Mouse (Mus musculus) CH12.LX (cell line): Measurements from ENCODE around the gene Pbrm1. TPM values are rescaled to one million over a fixed set of nuclear protein-coding genes. Genes with fewer than 3 reads are reported as not detected.

Experiments used
- DNase-seq: peaks from one replicate; pipeline ENCODE4 v3.0.0-alpha.2; 2013; ENCODE audit errors: extremely low read depth
- H3K27ac ChIP-seq: 2 replicates; pipeline ENCODE4 v1.5.1; 2012; ENCODE audit warnings: low read depth, mild to moderate bottlenecking, control low read depth, moderate library complexity; ENCODE audit not compliant: insufficient read depth
- H3K27me3 ChIP-seq: replicated peaks from 2 replicates; pipeline ENCODE3; 2012; ENCODE audit warnings: inconsistent platforms
- H3K36me3 ChIP-seq, 2 experiments: replicated peaks in 1 of 2; 2 replicates each; pipeline versions ENCODE3 to v1.6.1; 2012; ENCODE audit warnings: inconsistent platforms in 1 of 2, low read length in 1 of 2, mild to moderate bottlenecking in 1 of 2, mixed read lengths in 1 of 2, moderate library complexity in 1 of 2; ENCODE audit not compliant: control insufficient read depth in 1 of 2, insufficient read depth in 1 of 2
- H3K4me1 ChIP-seq, 2 experiments: 2 replicates each; pipeline ENCODE4 v1.6.1; 2012; ENCODE audit warnings: inconsistent platforms in 1 of 2, moderate library complexity in 1 of 2; ENCODE audit not compliant: insufficient read depth in 2 of 2, control insufficient read depth in 1 of 2
- H3K4me2 ChIP-seq: 2 replicates; pipeline ENCODE4 v1.6.1; 2012; ENCODE audit warnings: low read depth, mild to moderate bottlenecking, control low read depth; ENCODE audit not compliant: poor library complexity, insufficient read depth, severe bottlenecking
- H3K4me3 ChIP-seq, 3 experiments: fragments of 150-350 bp in 1 of 3; sonication (generic) in 1 of 3; replicated peaks in 1 of 3; 2 replicates each; pipeline versions ENCODE3 to v1.5.1; 2011 to 2012; ENCODE audit warnings: low read depth in 2 of 3, low read length in 2 of 3, mild to moderate bottlenecking in 2 of 3, moderate library complexity in 2 of 3, control low read depth in 1 of 3, improper control_type of control experiment in 1 of 3, inconsistent platforms in 1 of 3, mixed read lengths in 1 of 3; ENCODE audit not compliant: poor library complexity in 1 of 3
- H3K79me2 ChIP-seq: replicated peaks from 2 replicates; pipeline ENCODE4 v1.6.1; 2012; ENCODE audit warnings: mild to moderate bottlenecking, moderate library complexity; ENCODE audit not compliant: control insufficient read depth, poor library complexity, insufficient read depth, severe bottlenecking; ENCODE audit errors: extremely low read depth
- H3K9ac ChIP-seq: 2 replicates; pipeline ENCODE4 v1.6.1; 2012; ENCODE audit warnings: low read depth, mild to moderate bottlenecking, control low read depth, moderate library complexity; ENCODE audit not compliant: insufficient read depth
- H3K9me3 ChIP-seq: replicated peaks from 2 replicates; pipeline ENCODE3; 2012; ENCODE audit warnings: low read length, inconsistent platforms, mixed read lengths
- CHD2 ChIP-seq: IDR thresholded peaks from 2 replicates; pipeline ENCODE4 v1.6.1; 2011; ENCODE audit warnings: low read length, improper control_type of control experiment
- CTCF ChIP-seq, 2 experiments: IDR thresholded peaks in 1 of 2; conservative IDR thresholded peaks in 1 of 2; 2 replicates each; pipeline ENCODE4 v1.5.1; 2011 to 2012; ENCODE audit warnings: low read depth in 2 of 2, low read length in 2 of 2, improper control_type of control experiment in 1 of 2, inconsistent platforms in 1 of 2, mild to moderate bottlenecking in 1 of 2, moderate library complexity in 1 of 2
- E2F4 ChIP-seq: IDR thresholded peaks from 2 replicates; pipeline ENCODE4 v1.6.1; 2011; ENCODE audit warnings: low read depth, low read length, improper control_type of control experiment; ENCODE audit not compliant: insufficient replicate concordance
- EP300 ChIP-seq: IDR thresholded peaks from 2 replicates; pipeline ENCODE4 v1.6.1; 2011; ENCODE audit warnings: low read length, improper control_type of control experiment
- HCFC1 ChIP-seq: IDR thresholded peaks from 2 replicates; pipeline ENCODE4 v1.6.1; 2012; ENCODE audit warnings: low read depth, mild to moderate bottlenecking, inconsistent platforms, low read length, improper control_type of control experiment
- JUN ChIP-seq: IDR thresholded peaks from 2 replicates; pipeline ENCODE4 v1.6.1; 2011; ENCODE audit warnings: low read depth, mild to moderate bottlenecking, low read length, improper control_type of control experiment, moderate library complexity; ENCODE audit not compliant: insufficient read depth
- JUND ChIP-seq: conservative IDR thresholded peaks from 2 replicates; pipeline ENCODE4 v1.6.1; 2011; ENCODE audit warnings: low read depth, low read length, improper control_type of control experiment
- MAFK ChIP-seq: IDR thresholded peaks from 2 replicates; pipeline ENCODE4 v1.6.1; 2011; ENCODE audit warnings: low read length, improper control_type of control experiment; ENCODE audit not compliant: insufficient replicate concordance
- MAX ChIP-seq: IDR thresholded peaks from 2 replicates; pipeline ENCODE4 v1.6.1; 2011; ENCODE audit warnings: low read length, improper control_type of control experiment
- MEF2A ChIP-seq: IDR thresholded peaks from 2 replicates; pipeline ENCODE4 v1.6.1; 2014; ENCODE audit warnings: low read depth, mild to moderate bottlenecking, inconsistent platforms, low read length, improper control_type of control experiment, borderline replicate concordance
- MYC ChIP-seq: IDR thresholded peaks from 2 replicates; pipeline ENCODE4 v1.6.1; 2011; ENCODE audit warnings: low read depth, mild to moderate bottlenecking, improper control_type of control experiment, low read length
- NELFE ChIP-seq: IDR thresholded peaks from 2 replicates; pipeline ENCODE4 v1.6.1; 2011; ENCODE audit warnings: low read depth, low read length, improper control_type of control experiment
- NRF1 ChIP-seq: IDR thresholded peaks from 2 replicates; pipeline ENCODE4 v1.6.1; 2014; ENCODE audit warnings: low read depth, mild to moderate bottlenecking, inconsistent platforms, low read length, improper control_type of control experiment, moderate library complexity
- SIN3A ChIP-seq: IDR thresholded peaks from 2 replicates; pipeline ENCODE4 v1.6.1; 2012; ENCODE audit warnings: low read length, improper control_type of control experiment, inconsistent platforms
- UBTF ChIP-seq: IDR thresholded peaks from 2 replicates; pipeline ENCODE4 v1.6.1; 2012; ENCODE audit warnings: low read depth, mild to moderate bottlenecking, inconsistent platforms, low read length, improper control_type of control experiment, moderate library complexity
- USF1 ChIP-seq: IDR thresholded peaks from 2 replicates; pipeline ENCODE4 v1.6.1; 2014; ENCODE audit warnings: low read depth, mild to moderate bottlenecking, inconsistent platforms, low read length, improper control_type of control experiment
- USF2 ChIP-seq: conservative IDR thresholded peaks from 2 replicates; pipeline ENCODE4 v1.6.1; 2011; ENCODE audit warnings: low read depth, low read length, improper control_type of control experiment
- ZKSCAN1 ChIP-seq: IDR thresholded peaks from 2 replicates; pipeline ENCODE4 v1.6.1; 2012; ENCODE audit warnings: low read depth, inconsistent platforms, low read length, improper control_type of control experiment, borderline replicate concordance
- ZMIZ1 ChIP-seq: IDR thresholded peaks from 2 replicates; pipeline ENCODE4 v1.6.1; 2012; ENCODE audit warnings: low read depth, mild to moderate bottlenecking, inconsistent platforms, low read length, improper control_type of control experiment
- dilution Hi-C: fragments of 300-500 bp; cut with MboI; formaldehyde crosslinking; loops from 2 replicates; pipeline ENCODE4 v1.14.3; 2020; ENCODE audit warnings: low sequenced_read_pairs; ENCODE audit not compliant: extremely low pct_unique_long_range_greater_than_20kb, extremely low pct_ligation_motif_present
- in situ Hi-C: fragments of 300-500 bp; cut with MboI; formaldehyde crosslinking; loops from 3 replicates; pipeline ENCODE4 v1.14.3; 2019; ENCODE audit warnings: low sequenced_read_pairs, low pct_ligation_motif_present, low pct_unique_long_range_greater_than_20kb, mixed read lengths
- polyA plus RNA-seq: library from polyadenylated mRNA; unstranded; fragments of >175 nt; gene quantifications from 2 replicates; pipeline ENCODE4 v1.2.1, GENCODE M21; 2012; ENCODE audit warnings: low read depth; ENCODE audit not compliant: insufficient read length
- total RNA-seq, 2 experiments: library from RNA; depleted of rRNA; stranded (reverse); fragments of 300-350 nt in 1 of 2; fragments of >200 nt in 1 of 2; gene quantifications; 2 replicates each; pipeline ENCODE4 v1.2.3; 2012 to 2014

Pbrm1 gene
- total and polyA plus RNA-seq, 3 experiments: 20.4 to 28.8 (median 22.6) TPM

DNA sequence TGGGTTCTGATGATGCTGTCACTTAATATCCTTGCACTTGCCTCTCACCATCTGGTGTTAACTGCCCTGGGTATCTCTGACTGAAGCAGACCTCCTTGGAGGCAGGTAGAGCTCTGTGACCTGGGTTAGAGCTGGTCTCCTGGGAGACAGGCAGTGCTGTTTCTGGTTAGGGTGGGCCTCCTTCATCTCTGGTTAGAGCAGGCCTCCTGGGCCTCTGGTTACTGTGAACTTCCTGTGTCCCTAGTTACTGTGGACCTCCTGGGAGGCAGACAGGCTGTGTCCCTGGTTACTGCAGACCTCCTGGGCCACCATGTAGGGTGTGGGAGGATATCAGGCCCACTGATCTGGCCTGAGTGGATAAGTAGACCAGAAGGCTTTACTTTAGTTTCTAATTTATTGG lies 22.5 kb upstream of the Pbrm1 start:
- Histone ChIP-seq H3K27ac (no peak overlapping the region), H3K27me3 (no peaks in the 10 kb centered on the region), H3K4me1 (peaks cover 3 to 19% of the 10 kb centered on the region in 2 experiments; a peak in 2 of 4 replicates), H3K79me2 (peaks cover 4% of the 10 kb centered on the region), H3K4me3 (no peak overlapping the region), H3K4me2 (no peak overlapping the region), H3K9ac (no peak overlapping the region), H3K9me3 (no peaks in the 10 kb centered on the region), H3K36me3 (peaks cover 8 to 20% of the 10 kb centered on the region in 2 experiments)
- TF ChIP-seq NELFE: no peak
- no peak for TF ChIP-seq UBTF
- TF ChIP-seq EP300: no peak
- no peak for TF ChIP-seq ZKSCAN1
- TF ChIP-seq HCFC1: no peak
- TF ChIP-seq NRF1: no peak
- TF ChIP-seq E2F4: no peak
- TF ChIP-seq JUND: no peak
- no peak for TF ChIP-seq MAX
- dilution Hi-C loops: no loop called here
- no peak for DNase-seq
- in situ Hi-C loops: no loop called here

DNA sequence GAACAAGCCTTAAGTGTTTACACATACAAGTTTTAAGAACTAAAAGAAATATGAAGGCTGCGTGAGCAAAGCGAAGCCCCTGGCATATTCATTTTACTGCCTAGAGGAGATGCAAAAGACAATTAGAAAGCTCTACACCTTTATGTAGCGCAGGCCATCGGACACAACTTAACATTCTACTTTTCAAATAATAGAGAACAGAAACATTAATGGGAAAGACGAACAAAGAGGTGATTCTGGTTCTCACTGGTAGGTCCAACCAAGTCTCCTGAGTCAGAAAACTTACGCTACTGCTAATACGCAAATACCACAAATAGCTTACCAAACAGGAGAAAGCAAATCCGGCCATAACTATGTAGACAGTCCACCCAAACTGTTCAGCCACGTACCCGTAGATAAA lies 18.6 kb upstream of the Pbrm1 start:
- peaks cover 6 to 28% of the 10 kb centered on the region in 2 experiments for H3K4me1 ChIP-seq
- H3K27me3 ChIP-seq: no peaks in the 10 kb centered on the region
- peak overlapping the region; percentile 64 to 98 (median 73) for H3K4me3 ChIP-seq
- dilution Hi-C loops: no loop called here
- TF ChIP-seq JUN (no peak), USF2 (no peak), JUND (no peak), MEF2A (no peak), ZKSCAN1 (no peak), NELFE (no peak), SIN3A (no peak), ZMIZ1 (no peak), CHD2 (no peak), UBTF (no peak), HCFC1 (no peak), MAFK (no peak), USF1 (no peak), CTCF (conservative IDR thresholded peaks at IDR 0.05 in 1 of 2, IDR thresholded peaks at IDR 0.05 in 1 of 2; ENCODE audit: low read depth in 2 of 2, low read length in 2 of 2) (no peak), MYC (no peak)
- no peak for DNase-seq
- peaks cover 7% of the 10 kb centered on the region for H3K79me2 ChIP-seq
- peak overlapping the region; percentile 86 for H3K9ac ChIP-seq
- peaks cover 8 to 22% of the 10 kb centered on the region in 2 experiments for H3K36me3 ChIP-seq
- H3K9me3 ChIP-seq: no peaks in the 10 kb centered on the region
- in situ Hi-C loops: no loop called here
- no peak overlapping the region for H3K27ac ChIP-seq
- H3K4me2 ChIP-seq: peak overlapping the region; percentile 91
